Mouse (Mus musculus) midbrain, postnatal 0 days (tissue): ENCODE data around the gene Insc. TPM values are rescaled to one million over a fixed set of nuclear protein-coding genes. Genes with fewer than 3 reads are reported as not detected.

Source experiments
- ATAC-seq: fragments of 200-750 bp; cut with Nextera tagmentation; 2 replicates; pipeline ENCODE4 v1.8.0; 2017; ENCODE audit warnings: moderate number of reproducible peaks, mild to moderate bottlenecking, moderate TSS enrichment, moderate library complexity; ENCODE audit not compliant: low FRiP score
- DNase-seq: peaks from one replicate; pipeline ENCODE4 v3.0.0-alpha.2; 2015; ENCODE audit warnings: low spot score
- H3K27ac ChIP-seq: fragments of 300-500 bp; sonication (generic); 2 replicates; pipeline ENCODE4 v1.5.1; 2014; ENCODE audit warnings: low read depth, mild to moderate bottlenecking, low read length, mixed read lengths
- H3K27me3 ChIP-seq: fragments of 300-500 bp; sonication (generic); 2 replicates; pipeline ENCODE4 v1.6.1; 2014; ENCODE audit warnings: low read length, control low read depth, mixed read lengths; ENCODE audit not compliant: insufficient read depth
- H3K36me3 ChIP-seq: fragments of 300-500 bp; sonication (generic); 2 replicates; pipeline ENCODE4 v1.6.1; 2014; ENCODE audit warnings: low read length, control low read depth, mixed read lengths; ENCODE audit not compliant: insufficient read depth
- H3K4me1 ChIP-seq: fragments of 300-500 bp; sonication (generic); 2 replicates; pipeline ENCODE4 v1.6.1; 2014; ENCODE audit warnings: mild to moderate bottlenecking, control low read depth, antibody characterized with exemption, low read length, mixed read lengths; ENCODE audit not compliant: insufficient read depth
- H3K4me2 ChIP-seq: fragments of 300-500 bp; sonication (generic); 2 replicates; pipeline ENCODE4 v1.6.1; 2014; ENCODE audit warnings: low read depth, mild to moderate bottlenecking, low read length, mixed read lengths; ENCODE audit not compliant: poor library complexity, severe bottlenecking
- H3K4me3 ChIP-seq: fragments of 300-500 bp; sonication (generic); 2 replicates; pipeline ENCODE4 v1.5.1; 2014; ENCODE audit warnings: low read depth, mild to moderate bottlenecking, low read length, moderate library complexity
- H3K9ac ChIP-seq: fragments of 300-500 bp; sonication (generic); replicated peaks from 2 replicates; pipeline ENCODE4 v1.6.1; 2014; ENCODE audit warnings: mild to moderate bottlenecking, low read length, moderate library complexity, mixed read lengths; ENCODE audit not compliant: poor library complexity, severe bottlenecking
- H3K9me3 ChIP-seq: fragments of 300-500 bp; sonication (generic); 2 replicates; pipeline ENCODE4 v1.6.1; 2016; ENCODE audit warnings: low read length, control low read depth
- CTCF ChIP-seq: IDR thresholded peaks from 2 replicates; pipeline ENCODE4 v1.5.1; 2016; ENCODE audit warnings: antibody characterized with exemption, mild to moderate bottlenecking
- WGBS: fragments of 180-500 bp; shearing (Covaris S2); extraction: QIAGEN DNeasy Blood & Tissue Kit; methylation state at CpG from one replicate; pipeline ENCODE4 v1.1.7; 2014; 5-methylcytosine and 5-hydroxymethylcytosine counted together
- polyA plus RNA-seq: library from polyadenylated mRNA; unstranded; fragments of >200 nt; fragmentation: Nextera tagmentation; extraction: Ambion mirVana; gene quantifications from 2 replicates; pipeline ENCODE4 v1.2.1, GENCODE M21; 2015
- total RNA-seq: library from RNA; depleted of rRNA; stranded (reverse); fragments of >200 nt; gene quantifications from 2 replicates; pipeline ENCODE4 v1.2.3, GENCODE M21; 2014; rRNA removed

The Insc gene
- total and polyA plus RNA-seq, 2 experiments from 2014 or later, result 1.4 to 2.7 TPM

DNA sequence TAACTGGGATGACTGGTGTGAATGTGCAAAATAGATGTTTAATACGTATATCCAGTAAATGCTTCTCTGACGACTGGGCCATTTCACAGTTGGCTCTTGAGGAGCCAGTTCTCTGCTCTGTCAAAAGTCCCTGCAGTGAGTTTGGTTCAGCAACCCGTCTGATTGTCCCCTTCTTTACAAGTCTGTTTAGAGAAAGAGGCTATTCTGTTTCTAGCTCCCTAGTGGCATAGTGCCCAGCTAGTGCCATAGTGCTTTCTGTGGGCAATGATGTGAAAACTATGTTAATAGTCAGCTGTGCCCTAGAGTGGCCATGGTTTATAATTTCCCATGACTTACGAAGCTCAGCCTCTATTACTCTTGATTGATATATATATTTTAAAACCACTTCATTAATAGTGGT lies 143.4 kb downstream of the Insc start:
- WGBS, result 59% methylated on average over 4 of the region's 4 CpGs
- Histone ChIP-seq H3K4me3 (no peak overlapping the region), H3K9ac (no peak overlapping the region), H3K36me3 (no peaks in the 10 kb centered on the region), H3K27me3 (peaks cover 3% of the 10 kb centered on the region; the same call in 1 of the 2 replicates), H3K4me1 (no peaks in the 10 kb centered on the region), H3K27ac (no peak overlapping the region), H3K9me3 (no peaks in the 10 kb centered on the region), H3K4me2 (no peak overlapping the region)
- TF ChIP-seq CTCF, result no peak
- ATAC-seq (peak; percentile 23; the same call in 1 of the 2 replicates), DNase-seq (peak; percentile 86)

DNA sequence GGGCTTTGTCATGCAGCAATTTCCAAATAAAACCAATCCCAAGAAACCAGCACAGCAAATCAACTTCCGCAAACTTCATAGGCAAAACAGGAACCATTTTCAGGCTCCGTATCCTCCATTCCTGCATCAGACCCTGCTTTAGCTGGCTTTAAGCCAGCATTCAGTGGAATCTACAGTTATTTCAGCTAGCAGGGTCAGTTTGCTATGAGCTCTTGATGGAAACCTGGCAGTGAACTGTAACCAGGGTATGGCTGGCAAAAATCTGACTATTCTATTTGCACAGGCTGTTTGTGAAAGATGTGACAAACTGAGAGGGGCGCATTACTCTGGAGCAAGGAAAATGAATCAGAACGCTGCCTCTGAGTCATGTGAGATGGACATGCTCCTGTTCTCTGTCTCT lies 146.7 kb downstream of the Insc start:
- ATAC-seq, result no peak
- Histone ChIP-seq H3K27ac (no peak overlapping the region), H3K27me3 (no peaks in the 10 kb centered on the region; the same call in 1 of the 2 replicates), H3K9me3 (no peaks in the 10 kb centered on the region), H3K4me2 (no peak overlapping the region), H3K36me3 (no peaks in the 10 kb centered on the region), H3K4me3 (no peak overlapping the region), H3K4me1 (no peaks in the 10 kb centered on the region), H3K9ac (no peak overlapping the region)
- DNase-seq, result no peak
- 91% methylated on average over 4 of the region's 4 CpGs for WGBS
- TF ChIP-seq CTCF, result no peak

DNA sequence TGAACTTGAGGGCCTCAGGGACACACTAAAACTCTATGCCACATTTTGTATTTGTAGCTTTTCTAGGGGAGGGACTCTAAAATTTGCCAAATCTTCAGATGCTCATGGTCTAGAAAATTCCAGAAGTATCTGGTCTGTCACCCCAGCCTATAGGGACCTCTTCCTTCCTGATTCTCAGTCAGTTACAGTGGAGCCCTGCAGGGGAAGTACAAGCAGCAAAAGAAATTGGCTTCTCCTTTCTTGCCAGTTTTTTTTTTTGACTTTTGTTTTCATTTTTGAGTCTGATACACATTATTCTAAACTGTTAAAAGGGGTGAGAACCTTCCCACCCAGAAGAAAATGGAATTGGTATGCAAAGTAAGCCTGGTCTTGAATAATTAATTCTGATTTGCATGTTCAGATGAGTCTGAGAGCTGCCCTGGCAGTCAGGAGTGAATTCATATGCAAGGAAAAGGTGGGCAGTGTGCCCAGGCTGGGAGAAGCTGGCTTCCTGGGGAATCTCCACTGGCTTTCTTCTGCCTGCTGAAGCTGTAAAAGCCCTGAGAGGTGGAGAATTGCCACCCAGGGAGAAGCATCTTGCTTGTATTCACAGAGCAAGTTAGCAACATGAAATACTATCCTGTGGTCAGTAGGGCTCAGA lies 149.2 kb downstream of the Insc start:
- Histone ChIP-seq H3K36me3 (no peaks in the 10 kb centered on the region), H3K4me3 (no peak overlapping the region), H3K9me3 (no peaks in the 10 kb centered on the region), H3K4me1 (no peaks in the 10 kb centered on the region), H3K4me2 (no peak overlapping the region), H3K27ac (no peak overlapping the region), H3K27me3 (no peaks in the 10 kb centered on the region; the same call in 1 of the 2 replicates), H3K9ac (no peak overlapping the region)
- TF ChIP-seq CTCF, result peak; percentile 24
- no peak for ATAC-seq
- peak; percentile 92 for DNase-seq

DNA sequence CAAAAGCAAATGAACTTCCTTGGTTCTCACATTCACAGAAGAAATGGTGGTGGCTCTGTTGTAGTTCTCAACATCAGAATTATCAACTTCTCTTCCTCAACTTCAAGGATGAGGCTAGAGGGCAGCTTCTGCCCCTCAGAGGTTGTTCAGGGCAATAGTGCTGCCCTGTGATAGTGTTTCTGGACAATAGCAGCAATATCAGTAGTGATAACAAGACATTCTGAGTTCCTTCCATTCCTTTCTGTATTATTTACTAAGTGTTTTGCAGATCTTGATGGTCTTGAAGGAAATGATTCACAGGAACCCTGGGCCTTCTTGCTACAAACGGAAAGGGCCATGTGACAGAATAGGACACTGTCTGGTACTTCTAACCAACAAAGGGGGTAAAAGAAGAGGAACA lies 150.4 kb downstream of the Insc start:
- Histone ChIP-seq H3K4me2 (no peak overlapping the region), H3K4me1 (no peaks in the 10 kb centered on the region), H3K27ac (no peak overlapping the region), H3K9me3 (no peaks in the 10 kb centered on the region), H3K36me3 (no peaks in the 10 kb centered on the region), H3K9ac (no peak overlapping the region), H3K4me3 (no peak overlapping the region), H3K27me3 (no peaks in the 10 kb centered on the region; the same call in 1 of the 2 replicates)
- no peak for TF ChIP-seq CTCF
- WGBS, result 93% methylated on average over 1 of the region's 1 CpGs
- DNase-seq (no peak), ATAC-seq (no peak)

DNA sequence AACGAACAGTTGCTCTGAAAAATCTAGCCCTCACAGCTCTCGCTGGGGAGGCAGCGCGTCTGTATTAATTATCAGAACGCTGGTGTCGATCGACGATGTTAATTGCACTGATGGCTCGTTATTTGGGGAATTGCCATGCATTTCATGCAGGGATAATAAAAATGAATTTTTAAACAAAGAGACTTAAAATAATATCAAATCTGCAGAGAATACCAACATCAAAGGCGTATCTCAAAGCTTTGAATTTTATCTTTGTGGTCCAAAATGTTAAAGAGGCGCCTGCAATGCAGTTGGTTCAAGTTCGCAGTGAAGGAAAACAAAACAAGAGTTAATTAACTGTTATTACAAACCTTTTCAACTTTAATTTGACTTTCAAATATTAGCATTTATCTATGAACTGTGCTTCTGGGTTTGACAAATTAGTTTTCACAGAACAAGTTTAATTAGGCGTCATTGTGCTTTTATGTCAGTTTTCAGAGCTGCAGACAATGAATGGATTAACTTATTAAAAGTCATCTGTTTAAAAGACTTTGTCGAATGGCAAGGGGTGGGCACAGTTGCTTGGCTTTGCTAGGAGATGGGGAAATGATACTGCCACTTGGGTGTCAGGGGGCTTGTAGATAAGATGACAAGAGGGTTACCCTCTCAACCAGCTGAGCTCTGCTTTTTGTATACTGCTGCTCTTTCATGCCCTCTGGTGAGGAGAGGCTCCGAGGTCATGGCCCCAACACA lies 153.6 kb downstream of the Insc start:
- Histone ChIP-seq H3K36me3 (no peaks in the 10 kb centered on the region), H3K4me2 (no peak overlapping the region), H3K27me3 (no peaks in the 10 kb centered on the region), H3K9me3 (no peaks in the 10 kb centered on the region), H3K4me1 (no peaks in the 10 kb centered on the region), H3K27ac (no peak overlapping the region), H3K4me3 (no peak overlapping the region), H3K9ac (no peak overlapping the region)
- TF ChIP-seq CTCF, result no peak
- DNase-seq, result no peak
- ATAC-seq, result no peak
- WGBS, result 49% methylated on average over 15 of the region's 15 CpGs

Other genes starting within 250 kb of the Insc start
- gene Cyp2r1, start 180.7 kb upstream of the Insc start, total RNA-seq, result 3.1 and 4.4 TPM in 2 replicates
- 1.4 and 1.6 TPM in 2 replicates for gene Cyp2r1, start 180.7 kb upstream of the Insc start, polyA plus RNA-seq
- 9.6 and 11.5 TPM in 2 replicates for gene Calca, start 107.3 kb upstream of the Insc start, total RNA-seq
- gene Calca, start 107.3 kb upstream of the Insc start, polyA plus RNA-seq, result 7.2 and 12.0 TPM in 2 replicates
- gene Calcb, start 25.1 kb upstream of the Insc start, total RNA-seq, result 0.60 and 2.3 TPM in 2 replicates
- gene Calcb, start 25.1 kb upstream of the Insc start, polyA plus RNA-seq, result 0.70 and 1.5 TPM in 2 replicates